Mouse (Mus musculus) hindbrain, postnatal 0 days (tissue): ENCODE measurements around the gene Zfp362. TPM values are rescaled to one million over a fixed set of nuclear protein-coding genes. Genes with fewer than 3 reads are reported as not detected.

Source experiments
- ATAC-seq: fragments of 200-750 bp; cut with Nextera tagmentation; 2 replicates; pipeline ENCODE4 v1.8.0; 2017; ENCODE audit warnings: mild to moderate bottlenecking, moderate TSS enrichment, moderate library complexity
- DNase-seq: peaks from one replicate; pipeline ENCODE4 v3.0.0-alpha.2; 2015; ENCODE audit warnings: low spot score
- H3K27ac ChIP-seq: fragments of 300-500 bp; sonication (generic); 2 replicates; pipeline ENCODE4 v1.5.1; 2014; ENCODE audit warnings: mild to moderate bottlenecking
- H3K27me3 ChIP-seq: fragments of 300-500 bp; sonication (generic); 2 replicates; pipeline ENCODE4 v1.6.1; 2014; ENCODE audit warnings: low read length, mixed read lengths; ENCODE audit not compliant: insufficient read depth
- H3K36me3 ChIP-seq: fragments of 300-500 bp; sonication (generic); 2 replicates; pipeline ENCODE4 v1.6.1; 2014; ENCODE audit warnings: low read length, mixed read lengths; ENCODE audit not compliant: insufficient read depth
- H3K4me1 ChIP-seq: fragments of 300-500 bp; sonication (generic); 2 replicates; pipeline ENCODE4 v1.6.1; 2014; ENCODE audit warnings: antibody characterized with exemption, low read length, mixed read lengths; ENCODE audit not compliant: insufficient read depth
- H3K4me2 ChIP-seq: fragments of 300-500 bp; sonication (generic); 2 replicates; pipeline ENCODE4 v1.6.1; 2014; ENCODE audit warnings: low read depth, mild to moderate bottlenecking, low read length, moderate library complexity, mixed read lengths
- H3K4me3 ChIP-seq: fragments of 300-500 bp; sonication (generic); 2 replicates; pipeline ENCODE4 v1.5.1; 2014; ENCODE audit warnings: low read length
- H3K9ac ChIP-seq: fragments of 300-500 bp; sonication (generic); replicated peaks from 2 replicates; pipeline ENCODE4 v1.6.1; 2014; ENCODE audit warnings: mild to moderate bottlenecking, low read length, moderate library complexity, mixed read lengths
- H3K9me3 ChIP-seq: fragments of 300-500 bp; sonication (generic); 2 replicates; pipeline ENCODE4 v1.6.1; 2016; ENCODE audit warnings: low read length, mixed read lengths
- CTCF ChIP-seq: IDR thresholded peaks from 2 replicates; pipeline ENCODE4 v1.5.1; 2016; ENCODE audit warnings: antibody characterized with exemption, control low read depth, low read depth
- WGBS: fragments of 180-500 bp; shearing (Covaris S2); extraction: QIAGEN DNeasy Blood & Tissue Kit; methylation state at CpG from one replicate; pipeline ENCODE4 v1.1.7; 2014; 5-methylcytosine and 5-hydroxymethylcytosine counted together
- polyA plus RNA-seq: library from polyadenylated mRNA; unstranded; fragments of >200 nt; fragmentation: Nextera tagmentation; extraction: Ambion mirVana; gene quantifications from 2 replicates; pipeline ENCODE4 v1.2.1, GENCODE M21; 2015
- total RNA-seq: library from RNA; depleted of rRNA; stranded (reverse); fragments of >200 nt; gene quantifications from 2 replicates; pipeline ENCODE4 v1.2.3, GENCODE M21; 2014; rRNA removed

Gene Zfp362
- total and polyA plus RNA-seq, 2 experiments from 2014 or later = 24.9 to 25.6 TPM

DNA sequence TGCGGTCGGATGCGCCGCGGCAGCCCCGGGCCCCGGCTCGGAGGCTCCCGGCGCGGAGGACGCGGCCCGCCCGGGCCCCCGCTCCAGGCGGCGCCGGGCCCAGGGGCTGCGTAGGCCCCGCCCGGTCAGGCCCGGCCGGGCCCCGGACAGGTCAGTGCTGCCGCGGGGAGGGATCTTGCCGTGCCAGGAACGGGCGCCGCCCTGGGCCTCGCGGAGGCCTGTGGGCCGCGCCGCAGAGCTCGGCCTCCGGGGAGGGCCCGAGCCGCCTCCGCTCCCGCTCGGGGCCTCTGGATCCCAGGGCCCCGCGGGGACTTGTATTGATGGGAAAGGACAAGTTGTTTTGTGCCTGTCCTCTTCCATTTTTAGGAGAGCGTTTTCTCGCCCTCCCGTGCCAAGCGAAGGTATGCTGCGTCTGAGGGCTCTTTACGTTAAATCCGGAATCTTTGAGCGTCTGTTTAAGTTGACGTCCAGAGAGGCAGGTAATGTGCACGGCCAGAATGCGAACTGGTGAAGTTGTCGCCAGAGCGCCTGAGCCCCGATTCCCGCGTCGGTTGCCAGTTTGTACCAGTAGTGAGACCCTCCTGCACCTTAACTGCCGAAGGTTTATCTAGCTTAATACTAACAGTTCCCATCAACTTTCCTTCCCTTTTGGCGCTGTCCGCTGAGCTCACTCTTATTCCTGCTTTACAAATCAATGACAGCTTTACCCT is 78.0 kb downstream of the Zfp362 start:
- H3K9ac ChIP-seq = peak overlapping the region; percentile 100
- H3K4me3 ChIP-seq = peak overlapping the region; percentile 99
- TF ChIP-seq CTCF = no peak
- DNase-seq (peak; percentile 60), ATAC-seq (peak; percentile 61)
- H3K27ac ChIP-seq = peak overlapping the region; percentile 98
- H3K4me2 ChIP-seq = peak overlapping the region; percentile 74
- peaks cover 38% of the 10 kb centered on the region for H3K4me1 ChIP-seq
- WGBS = 4% methylated on average over 60 of the region's 65 CpGs
- no peaks in the 10 kb centered on the region for H3K27me3 ChIP-seq
- H3K36me3 ChIP-seq = no peaks in the 10 kb centered on the region
- no peaks in the 10 kb centered on the region for H3K9me3 ChIP-seq

GRCm38 (mm10) chr4:128727019-128727720 is 78.7 kb downstream of the Zfp362 start:
- DNase-seq (peak; percentile 93), ATAC-seq (peak; percentile 84)
- H3K4me1 ChIP-seq = peaks cover 37% of the 10 kb centered on the region
- 3% methylated on average over 39 of the region's 68 CpGs for WGBS
- H3K9me3 ChIP-seq = no peaks in the 10 kb centered on the region
- no peak for TF ChIP-seq CTCF
- H3K4me2 ChIP-seq = peak overlapping the region; percentile 74
- peak overlapping the region; percentile 100 for H3K9ac ChIP-seq
- H3K27ac ChIP-seq = peak overlapping the region; percentile 98
- H3K4me3 ChIP-seq = peak overlapping the region; percentile 99
- no peaks in the 10 kb centered on the region for H3K36me3 ChIP-seq
- H3K27me3 ChIP-seq = no peaks in the 10 kb centered on the region

- Histone ChIP-seq H3K9me3 (no peaks in the 10 kb centered on the region), H3K9ac (no peak overlapping the region), H3K4me2 (no peak overlapping the region), H3K27ac (peak overlapping the region; percentile 20; the same call in 1 of the 2 replicates), H3K4me3 (no peak overlapping the region), H3K27me3 (no peaks in the 10 kb centered on the region), H3K36me3 (no peaks in the 10 kb centered on the region), H3K4me1 (peaks cover 38% of the 10 kb centered on the region)
- DNase-seq (no peak), ATAC-seq (no peak)
- no peak for TF ChIP-seq CTCF
- WGBS = 40% methylated on average over 7 of the region's 7 CpGs
These were observed 81.8 kb downstream of the Zfp362 start for GRCm38 (mm10) chr4:128724059-128724458.

GRCm38 (mm10) chr4:128723431-128723830 is 82.4 kb downstream of the Zfp362 start:
- Histone ChIP-seq H3K27me3 (no peaks in the 10 kb centered on the region), H3K4me1 (peaks cover 38% of the 10 kb centered on the region), H3K4me2 (no peak overlapping the region), H3K4me3 (no peak overlapping the region), H3K9ac (no peak overlapping the region), H3K27ac (peak overlapping the region; percentile 20; the same call in 1 of the 2 replicates), H3K9me3 (no peaks in the 10 kb centered on the region), H3K36me3 (no peaks in the 10 kb centered on the region)
- no peak for DNase-seq
- ATAC-seq = no peak
- no peak for TF ChIP-seq CTCF
- WGBS = 59% methylated on average over 13 of the region's 13 CpGs

Other genes starting within 250 kb of the Zfp362 start
- gene Zscan20, start 195.9 kb downstream of the Zfp362 start, total RNA-seq = 6.7 and 15.3 TPM in 2 replicates
- 1.8 and 1.9 TPM in 2 replicates for gene Zscan20, start 195.9 kb downstream of the Zfp362 start, polyA plus RNA-seq
- gene Tlr12, start 187.4 kb downstream of the Zfp362 start, total RNA-seq = 1.0 and 1.2 TPM in 2 replicates
- 0.89 and 1.4 TPM in 2 replicates for gene Tlr12, start 187.4 kb downstream of the Zfp362 start, polyA plus RNA-seq
- gene Phc2, start 151.3 kb downstream of the Zfp362 start, total RNA-seq = 103 and 125 TPM in 2 replicates
- 46.1 and 50.7 TPM in 2 replicates for gene Phc2, start 151.3 kb downstream of the Zfp362 start, polyA plus RNA-seq
- 0.47 and 1.1 TPM in 2 replicates for gene A3galt2, start 50.7 kb downstream of the Zfp362 start, total RNA-seq
- gene A3galt2, start 50.7 kb downstream of the Zfp362 start, polyA plus RNA-seq = 0.10 TPM in 2 replicates
- 30.8 and 33.4 TPM in 2 replicates for gene Trim62, start 77.5 kb upstream of the Zfp362 start, total RNA-seq
- 23.4 and 27.9 TPM in 2 replicates for gene Trim62, start 77.5 kb upstream of the Zfp362 start, polyA plus RNA-seq
- 32.7 and 35.0 TPM in 2 replicates for gene Azin2, start 156.4 kb upstream of the Zfp362 start, total RNA-seq
- gene Azin2, start 156.4 kb upstream of the Zfp362 start, polyA plus RNA-seq = 32.9 and 33.0 TPM in 2 replicates
- 24.9 and 32.3 TPM in 2 replicates for gene Ak2, start 185.9 kb upstream of the Zfp362 start, total RNA-seq
- 78.5 and 82.9 TPM in 2 replicates for gene Ak2, start 185.9 kb upstream of the Zfp362 start, polyA plus RNA-seq